Mouse (Mus musculus) lung, adult 18-20 months (tissue): ENCODE measurements around the gene Fam184b.
"Not testable (repeated sequence)": the region's sequence is repeated elsewhere in the genome, so short reads cannot be mapped to it uniquely, and the experiment has no call there.

Experiments used
- DNase-seq, 2 experiments: peaks; one replicate each; pipeline ENCODE4 v3.0.0; 2022; ENCODE audit warnings: mixed read lengths in 2 of 2

Gene Fam184b

DNA sequence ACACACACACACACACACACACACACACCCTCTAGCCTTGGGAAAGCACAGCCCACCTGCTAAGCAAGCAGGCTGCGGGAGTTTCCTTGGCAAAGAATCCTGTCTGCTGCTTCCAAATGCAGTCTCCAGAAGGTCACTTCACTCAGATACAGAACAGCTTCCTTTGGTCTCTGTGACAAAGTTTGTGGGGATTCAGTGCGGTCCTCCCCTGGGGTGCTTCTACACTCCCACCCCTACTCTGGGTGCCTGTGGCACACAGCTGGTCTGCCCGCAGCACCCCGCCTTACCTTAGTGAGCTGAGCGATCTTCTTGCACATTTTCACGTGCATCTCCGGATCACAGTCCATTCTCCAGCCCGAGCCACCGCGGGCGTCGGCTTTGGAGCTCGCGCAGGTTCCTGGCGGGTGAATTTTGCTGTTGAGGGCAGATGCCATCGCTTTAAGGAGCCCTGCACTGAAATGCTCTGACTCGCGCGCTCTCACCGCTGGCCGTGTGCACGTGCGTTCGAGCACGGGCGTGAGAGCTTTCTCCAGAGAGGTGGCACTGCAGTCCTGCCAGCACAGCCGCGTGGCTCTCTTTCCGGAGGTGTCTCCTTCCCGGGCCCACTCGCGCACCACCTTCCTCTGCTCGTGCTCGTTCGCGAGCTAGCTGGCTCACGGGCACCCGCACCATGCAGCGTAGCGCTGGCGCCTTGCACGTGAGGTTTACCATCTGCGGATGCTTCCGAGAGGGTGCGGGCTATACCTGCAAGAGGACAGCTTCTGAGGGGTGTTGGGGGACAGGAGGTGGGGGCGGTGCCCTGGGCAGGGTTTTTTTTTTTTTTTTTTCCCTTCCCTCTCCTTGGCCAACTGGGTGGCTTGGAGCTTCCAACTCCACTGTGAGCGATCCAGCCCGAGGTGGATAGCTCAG lies at the start of gene Fam184b:
Fam184b (minus strand) TSS at position 809 of the 909 bp plus-strand sequence.
- DNase-seq: peak; percentile 42 to 45

DNA sequence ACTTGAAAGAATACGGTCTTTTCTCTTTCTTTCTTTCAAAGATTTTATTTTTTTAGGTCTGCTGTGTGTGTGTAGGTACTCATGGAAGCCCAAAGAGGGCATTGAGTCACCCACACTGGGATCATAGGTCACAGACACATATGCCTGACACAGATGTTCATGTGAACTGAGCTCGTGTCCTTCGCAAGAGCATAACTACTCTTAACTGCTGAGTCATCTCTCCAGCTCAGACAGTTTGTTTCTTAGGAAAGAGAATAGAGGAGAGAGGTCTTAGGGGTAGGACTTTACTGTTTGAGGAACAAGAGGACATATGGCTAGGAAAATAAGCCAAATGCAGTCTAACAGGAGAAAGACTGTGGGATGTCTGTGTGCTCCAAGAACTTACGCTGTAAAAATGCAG lies 49.7 kb upstream of the Fam184b start:
- no peak for DNase-seq

DNA sequence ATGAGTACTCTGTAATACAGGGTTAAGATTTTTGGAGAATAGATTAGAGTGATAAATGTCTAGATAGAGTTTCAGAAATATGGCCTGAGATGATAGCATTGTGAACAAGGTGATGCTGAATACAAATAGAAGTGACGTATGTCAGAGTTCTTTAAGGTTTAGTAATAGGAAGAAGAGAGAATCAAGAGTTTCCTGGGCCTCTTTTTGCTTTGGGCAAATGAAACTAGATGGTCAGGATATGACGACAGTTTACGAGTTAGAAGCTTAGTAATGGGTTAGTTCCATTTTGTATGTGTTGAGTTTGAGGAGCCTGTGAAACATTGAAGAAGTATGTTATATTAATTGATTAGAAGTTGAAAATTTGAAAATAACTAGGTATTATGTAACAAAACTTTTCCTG lies 46.8 kb upstream of the Fam184b start:
- no peak for DNase-seq

DNA sequence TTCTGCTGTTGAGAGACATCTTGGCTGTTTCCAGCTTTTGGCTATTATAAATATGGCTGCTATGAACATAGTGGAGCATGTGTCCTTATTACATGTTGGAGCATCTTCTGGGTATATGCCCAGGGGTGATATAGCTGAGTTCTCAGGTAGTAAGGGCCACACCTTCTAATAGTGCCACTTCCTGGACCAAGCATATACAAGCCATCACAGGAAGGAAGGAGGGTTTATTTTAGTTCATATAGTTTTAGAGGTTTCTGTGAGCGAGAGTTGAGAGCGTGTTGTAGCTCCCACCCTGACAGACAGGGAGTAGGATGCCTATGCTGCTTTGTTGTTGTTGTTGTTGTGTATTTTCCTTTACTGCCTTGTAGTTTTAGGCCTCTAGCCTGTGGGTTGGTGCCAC lies 45.8 kb upstream of the Fam184b start:
- DNase-seq: no peak

DNA sequence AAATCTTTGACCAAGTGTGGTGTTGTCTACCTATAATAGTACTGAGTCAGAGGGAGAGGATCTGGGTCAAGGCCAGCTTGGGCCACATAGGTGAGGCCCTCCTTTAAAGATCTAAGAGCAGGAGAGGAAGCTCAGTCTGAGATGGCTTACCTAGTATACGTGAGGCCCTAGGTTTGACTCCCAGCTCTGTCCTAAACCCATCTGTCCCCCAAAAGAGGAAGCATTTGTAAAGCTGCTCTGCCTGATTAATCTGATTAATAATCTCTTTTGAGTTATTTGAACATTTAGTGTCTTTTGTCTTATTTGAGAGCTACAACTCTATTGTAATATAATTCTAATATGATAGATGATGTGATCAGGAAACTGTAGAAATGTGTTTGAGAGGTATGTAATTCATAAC lies 44.0 kb upstream of the Fam184b start:
- no peak for DNase-seq

DNA sequence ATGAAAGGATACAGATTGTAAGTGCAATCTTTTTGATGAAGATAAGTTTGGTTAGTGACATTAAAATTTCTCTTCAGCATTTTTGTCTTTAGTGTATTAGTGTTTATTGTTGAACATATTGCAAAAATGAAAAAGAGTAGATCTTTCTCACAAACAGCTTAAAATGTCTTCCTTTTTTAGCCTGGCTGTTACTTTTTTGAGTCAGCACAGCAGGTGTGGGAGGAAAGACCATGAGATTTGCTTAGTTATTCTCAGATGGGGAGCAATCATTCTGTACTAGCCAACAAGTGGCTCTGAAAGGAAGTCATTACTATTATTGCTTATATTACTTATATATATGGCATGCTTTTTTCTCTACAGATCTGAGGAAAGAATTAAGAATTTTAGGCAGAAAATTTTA lies 40.5 kb upstream of the Fam184b start:
- DNase-seq: no peak

DNA sequence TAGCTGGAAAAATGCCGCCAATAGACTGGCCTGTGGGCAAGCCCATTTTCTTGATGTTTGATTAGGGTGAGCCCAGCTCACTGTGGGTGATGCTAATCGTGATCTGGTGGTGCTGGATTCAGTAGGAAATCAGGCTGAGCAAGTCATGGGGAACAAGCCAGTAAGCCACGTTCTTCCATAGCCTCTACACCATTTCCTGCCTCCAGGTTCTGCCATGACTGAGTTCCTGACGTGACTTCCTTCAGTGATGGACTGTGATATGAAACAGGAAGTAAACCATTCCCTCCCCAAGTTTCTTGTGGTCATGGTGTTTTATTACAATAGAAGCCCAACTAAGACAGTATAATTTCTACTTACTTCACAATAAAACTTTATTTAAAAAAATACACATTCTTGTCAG lies 38.2 kb upstream of the Fam184b start:
- DNase-seq: no peak

DNA sequence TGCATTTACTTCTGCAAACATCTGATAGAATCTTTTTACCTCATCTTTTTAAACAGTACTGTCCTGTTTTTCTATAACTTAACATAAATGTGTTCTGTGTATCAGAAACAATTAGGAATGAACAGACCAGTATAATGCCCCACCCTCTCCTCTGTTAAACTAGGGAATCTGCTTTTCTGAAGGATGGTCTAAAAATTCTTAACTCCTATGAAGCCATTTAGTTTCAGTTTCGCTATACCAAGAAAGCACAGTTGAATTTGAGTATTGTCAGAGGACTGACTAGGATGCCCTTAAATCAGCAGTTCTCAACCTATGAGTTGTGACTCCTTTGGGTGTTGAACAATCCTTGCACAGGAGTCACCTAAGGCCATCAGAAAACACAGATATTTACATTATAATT lies 35.6 kb upstream of the Fam184b start:
- DNase-seq: no peak

DNA sequence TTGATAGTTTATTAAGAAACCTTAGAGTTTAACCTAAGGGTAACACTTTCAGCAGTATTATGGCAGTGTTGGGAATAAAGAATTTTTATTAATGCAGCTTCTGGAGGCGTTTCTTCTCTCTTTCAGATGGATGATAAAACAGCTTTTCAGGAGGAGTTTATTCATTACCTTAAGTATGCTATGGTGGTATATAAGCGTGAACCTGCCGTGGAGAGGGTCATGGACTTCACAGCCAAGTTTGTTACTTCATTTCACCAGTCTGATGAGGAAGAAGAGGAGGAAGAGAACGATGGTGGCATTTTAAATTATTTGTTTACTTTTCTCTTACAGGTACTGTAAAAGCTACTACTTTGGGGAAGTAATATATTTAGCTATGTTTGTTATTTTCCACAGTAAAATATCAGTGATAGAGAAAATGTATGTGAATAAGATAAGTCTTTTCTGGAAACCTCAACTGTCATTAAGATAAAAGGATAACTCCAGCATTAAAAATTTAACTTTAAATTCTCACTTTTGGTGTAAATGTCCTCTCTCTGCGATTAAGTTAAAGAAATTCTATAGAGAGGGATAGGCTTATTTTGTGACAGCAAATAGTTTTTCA lies 31.6 kb upstream of the Fam184b start:
- DNase-seq: no peak

DNA sequence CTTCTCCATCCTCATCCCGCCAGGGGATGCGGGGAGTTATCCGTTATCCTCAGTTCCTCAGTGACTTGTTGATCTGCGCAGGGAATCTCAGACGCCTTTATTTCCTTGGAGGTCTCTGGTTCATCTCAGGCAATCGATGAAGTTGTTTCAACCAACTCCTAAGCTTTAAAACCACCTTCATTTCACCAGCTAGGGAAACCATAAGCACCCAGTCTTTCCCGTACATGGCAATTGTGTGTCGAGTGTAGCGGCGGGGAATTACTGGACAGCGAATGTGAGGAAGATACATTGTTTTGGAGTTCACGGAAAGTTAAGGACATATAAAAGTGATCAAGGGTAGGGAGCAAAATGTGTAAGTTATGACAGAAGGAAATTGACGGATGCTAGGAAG lies 30.9 kb upstream of the Fam184b start:
- DNase-seq: no peak

DNA sequence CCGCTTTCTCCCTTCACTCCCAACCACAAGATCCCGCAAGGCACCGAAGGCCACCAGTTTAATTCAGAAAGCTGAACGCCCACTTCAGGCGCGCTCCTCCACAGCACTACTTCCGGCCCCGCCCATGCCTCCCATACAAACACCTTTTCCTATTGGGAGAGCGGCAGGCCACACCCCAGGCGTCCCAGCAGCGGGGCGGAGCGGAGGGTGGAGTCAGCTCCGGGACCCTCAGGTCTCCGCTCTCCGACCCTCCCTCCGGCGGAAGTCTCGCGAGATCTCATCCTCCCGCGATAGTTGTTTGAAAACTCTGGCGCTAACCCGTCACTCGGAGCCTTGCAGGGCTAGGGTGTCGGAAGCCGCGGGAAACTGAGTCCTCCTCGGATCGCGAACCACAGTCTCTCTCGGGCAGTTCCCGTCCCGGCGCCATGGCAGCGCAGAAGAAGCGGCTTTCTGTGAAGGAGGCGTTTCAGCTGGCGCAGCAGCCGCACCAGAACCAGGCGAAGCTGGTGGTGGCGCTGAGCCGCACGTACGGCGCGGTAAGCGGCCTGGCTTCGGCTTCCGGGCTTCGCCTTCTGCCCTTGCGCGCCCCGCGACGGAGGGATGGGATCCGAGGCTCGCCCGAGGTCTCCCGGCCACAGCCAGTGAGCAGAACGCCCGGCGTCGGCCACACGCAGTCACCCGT lies 30.3 kb upstream of the Fam184b start, which contains the start of gene Ncapg:
Ncapg (plus strand) TSS at position 322 of the 682 bp plus-strand sequence.
- DNase-seq: peak; percentile 99

DNA sequence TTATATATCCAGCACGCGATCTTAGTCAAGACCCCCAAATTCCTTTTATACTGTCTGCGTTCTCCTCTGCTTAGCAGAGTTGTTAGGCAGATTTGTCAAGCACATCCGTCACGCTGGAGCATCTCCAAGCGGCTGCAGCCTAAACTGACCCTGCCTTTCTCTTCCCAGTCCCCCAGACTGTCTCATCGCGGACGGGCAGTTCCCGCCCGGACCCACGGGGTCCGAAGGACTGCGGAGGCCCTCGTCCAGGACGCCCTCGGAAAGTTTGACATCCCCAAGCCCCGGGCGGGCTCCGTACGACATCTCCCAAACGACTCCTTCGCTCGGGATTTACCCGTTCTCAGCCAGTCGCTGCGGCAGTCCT lies 29.8 kb upstream of the Fam184b start:
- no peak for DNase-seq

DNA sequence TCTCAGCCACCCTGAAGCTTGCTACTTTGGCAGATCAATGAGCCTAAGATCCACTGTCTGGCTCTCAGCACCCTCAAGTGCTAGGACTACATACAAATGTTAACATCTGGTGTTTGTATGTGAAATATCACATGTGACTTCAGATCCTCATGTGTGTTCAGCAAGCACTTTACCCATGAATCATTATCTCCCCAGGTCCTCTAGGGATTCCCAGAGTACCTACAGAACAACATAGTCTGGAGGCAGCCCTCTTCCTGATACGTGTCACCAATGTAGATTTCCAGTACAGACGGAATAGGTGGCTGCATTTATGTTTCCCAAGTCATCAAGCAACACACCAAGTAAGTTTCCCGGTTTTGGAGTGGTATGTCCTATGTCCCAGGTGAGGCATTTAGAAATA lies 29.4 kb upstream of the Fam184b start:
- DNase-seq: no peak

DNA sequence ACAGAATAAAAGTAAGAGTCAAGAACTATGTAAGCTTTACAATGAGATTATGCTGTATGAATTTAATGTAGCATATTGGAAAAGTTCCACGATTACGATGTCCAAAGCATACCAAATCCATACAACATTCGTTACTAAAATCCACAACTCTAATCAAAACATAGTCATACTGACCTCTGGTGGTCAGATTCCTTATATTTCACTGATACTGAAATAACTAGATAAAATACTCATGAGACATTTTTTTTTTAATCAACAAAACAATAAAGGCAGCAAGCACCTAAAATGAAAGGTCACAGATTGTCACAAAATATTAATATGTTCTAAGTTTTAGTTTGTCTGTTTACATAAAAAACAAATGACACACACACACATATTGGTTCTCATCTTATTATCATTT lies 28.9 kb upstream of the Fam184b start:
- no peak for DNase-seq

DNA sequence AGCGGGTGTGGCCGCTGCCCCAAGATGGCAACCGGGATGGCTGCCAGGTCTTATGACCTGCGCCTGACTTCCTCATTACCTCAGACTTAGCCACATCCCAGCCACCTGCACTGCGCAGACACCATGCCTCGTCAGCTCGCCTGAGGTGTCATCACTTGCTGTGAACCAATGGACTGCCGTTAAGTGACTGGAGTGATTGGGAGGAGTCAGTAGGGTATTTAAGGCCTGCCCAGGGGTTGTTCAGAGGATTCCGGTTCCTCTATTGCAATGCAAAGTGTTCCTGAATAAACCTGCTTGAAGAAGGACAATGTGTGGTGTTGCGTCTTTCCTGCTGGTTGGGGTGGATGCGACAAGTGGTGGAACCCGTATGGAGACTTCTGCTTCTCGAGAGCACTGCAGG lies 19.0 kb upstream of the Fam184b start:
- not testable (repeated sequence) for DNase-seq

DNA sequence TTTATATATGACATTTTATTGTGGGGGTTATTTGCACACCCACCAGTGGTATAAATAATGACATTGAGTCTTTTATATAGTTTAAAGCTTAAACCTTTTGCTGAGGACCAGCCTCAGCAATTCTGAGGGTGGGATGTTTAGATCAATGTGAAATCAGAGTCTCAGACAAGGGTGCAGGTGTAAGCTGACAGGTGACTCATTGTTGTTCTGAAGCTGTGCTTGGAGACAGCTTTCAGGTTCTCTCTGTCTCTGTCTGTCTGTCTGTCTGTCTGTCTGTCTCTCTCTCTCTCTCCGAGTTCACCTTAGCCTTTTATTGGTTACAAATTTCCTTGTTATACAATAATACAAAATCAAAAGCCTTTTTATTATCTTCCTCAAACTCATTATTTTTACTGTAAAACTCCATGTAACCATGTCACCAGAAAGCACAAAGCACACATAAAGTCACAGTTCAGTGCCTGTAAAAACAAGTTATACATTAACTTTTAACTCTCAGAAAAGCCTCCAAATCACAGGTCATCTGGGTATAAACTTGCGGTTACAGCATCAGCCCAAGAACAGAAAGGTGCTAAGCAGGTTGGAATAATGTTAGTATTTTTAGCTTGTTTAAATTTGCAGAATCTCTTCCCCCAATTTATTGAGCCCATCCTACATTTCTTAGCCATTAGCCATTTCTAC lies 11.8 kb upstream of the Fam184b start:
- no peak for DNase-seq

DNA sequence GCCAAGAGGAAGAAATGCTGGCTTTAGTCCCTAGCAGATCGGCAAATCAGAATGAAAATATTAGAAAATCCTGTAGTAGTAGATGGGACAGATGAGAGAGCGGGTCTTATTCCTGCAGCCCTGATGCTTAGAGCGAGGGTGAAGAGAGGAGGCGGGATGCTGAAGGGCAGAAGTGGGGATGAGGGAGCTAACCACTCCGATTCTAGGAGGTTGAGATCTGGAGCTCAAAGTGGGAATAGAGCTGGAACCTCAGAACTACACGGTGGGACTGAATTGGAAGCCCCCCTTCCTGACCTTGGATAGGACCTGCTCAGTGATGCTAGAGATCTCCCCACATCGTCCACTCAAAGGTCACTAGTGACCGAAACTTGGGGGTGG lies 290 bp upstream of the Fam184b start:
- no peak for DNase-seq

DNA sequence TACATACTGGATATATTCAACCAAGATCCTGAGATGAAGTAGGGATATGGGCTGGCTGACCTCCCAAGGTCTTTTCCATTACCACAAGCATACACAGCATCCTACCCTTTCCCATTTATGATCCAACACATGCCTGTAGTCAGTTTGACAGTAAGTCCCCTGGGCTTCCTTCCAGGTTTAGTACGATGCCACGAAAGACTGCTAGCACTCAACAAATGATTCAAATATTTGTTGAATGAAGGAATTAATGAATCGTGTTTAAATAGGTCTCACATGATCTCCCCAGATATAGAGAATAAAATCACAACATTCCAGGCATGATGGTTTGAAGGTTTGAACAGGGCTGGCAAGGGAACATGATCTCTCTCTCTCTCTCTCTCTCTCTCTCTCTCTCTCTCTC lies 1.0 kb downstream of the Fam184b start:
- DNase-seq: no peak

DNA sequence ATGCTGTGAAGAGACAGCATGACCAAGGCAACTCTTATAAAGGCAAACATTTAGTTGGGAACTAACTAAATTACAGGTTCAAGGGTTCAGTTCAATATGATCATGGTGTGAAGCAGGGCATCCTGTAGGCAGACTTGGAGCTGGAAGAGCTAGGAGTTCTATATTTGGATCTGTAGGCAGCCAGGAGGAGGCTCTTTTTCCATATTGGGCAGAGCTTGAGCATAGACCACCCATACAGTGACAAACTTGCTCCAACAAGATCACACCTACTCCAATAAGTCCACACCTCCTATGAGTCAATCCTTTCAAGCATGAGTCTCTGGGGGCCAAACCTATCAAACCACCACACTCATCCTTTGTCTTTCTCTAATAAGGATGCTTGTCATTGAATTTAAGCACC lies 9.9 kb downstream of the Fam184b start:
- DNase-seq: no peak

DNA sequence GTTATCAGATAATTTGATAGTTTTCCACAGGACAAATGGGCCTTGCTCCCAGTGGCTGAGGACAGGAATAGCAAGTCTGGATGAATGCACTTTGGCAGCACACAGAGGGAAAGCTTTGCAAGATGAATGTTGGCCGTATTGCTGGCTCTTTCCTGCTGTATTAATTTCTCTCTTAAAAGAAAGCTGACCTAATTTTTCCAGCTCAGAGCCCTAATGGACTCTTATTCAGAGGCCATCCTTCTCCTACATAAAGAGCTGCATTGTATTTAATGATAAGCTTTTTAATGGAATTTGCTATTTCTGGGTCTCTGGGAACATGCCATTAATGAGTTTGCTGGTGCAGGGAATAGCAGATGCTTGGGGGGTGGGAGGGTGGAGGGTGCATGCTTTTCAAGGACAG lies 11.6 kb downstream of the Fam184b start:
- DNase-seq: no peak

DNA sequence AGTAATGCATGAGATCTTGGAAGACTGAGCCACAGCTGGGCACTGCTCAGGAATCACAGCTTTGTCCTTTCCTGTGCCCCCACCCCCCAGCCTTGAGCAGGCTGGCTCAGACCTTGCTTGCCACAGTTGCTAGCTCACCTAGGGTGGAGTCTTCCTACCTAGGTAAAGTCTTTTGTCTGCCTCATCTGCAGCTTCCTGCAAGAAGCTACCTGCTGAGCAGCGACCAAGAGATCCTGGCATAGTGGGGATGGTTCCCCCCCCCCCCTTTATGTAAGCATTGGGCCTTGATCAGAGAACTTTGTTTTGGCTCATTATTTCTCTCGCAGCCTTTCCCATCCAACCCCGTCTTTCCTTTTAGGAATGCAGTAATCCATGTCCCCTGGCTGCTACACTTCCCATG lies 17.9 kb downstream of the Fam184b start:
- no peak for DNase-seq

DNA sequence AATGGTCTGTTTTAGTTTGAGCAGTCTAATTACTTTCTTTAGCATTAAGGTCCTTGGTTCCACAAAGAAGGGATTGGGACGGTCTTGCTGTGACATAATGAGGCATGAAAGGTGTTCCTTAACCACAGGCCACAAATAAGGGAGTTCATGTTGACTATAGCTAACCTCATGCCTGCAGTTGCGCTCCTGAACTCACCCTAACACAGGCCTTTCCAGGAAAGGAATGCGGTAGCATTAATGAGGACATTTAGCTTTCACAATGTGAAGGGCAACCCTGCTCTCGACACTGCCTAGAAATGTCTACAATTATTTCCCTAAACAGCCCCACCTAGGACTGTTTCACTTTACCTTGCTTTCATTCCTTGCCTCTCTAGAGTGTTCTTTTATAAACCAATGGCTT lies 40.4 kb downstream of the Fam184b start:
- DNase-seq: peak; percentile 20 to 49

DNA sequence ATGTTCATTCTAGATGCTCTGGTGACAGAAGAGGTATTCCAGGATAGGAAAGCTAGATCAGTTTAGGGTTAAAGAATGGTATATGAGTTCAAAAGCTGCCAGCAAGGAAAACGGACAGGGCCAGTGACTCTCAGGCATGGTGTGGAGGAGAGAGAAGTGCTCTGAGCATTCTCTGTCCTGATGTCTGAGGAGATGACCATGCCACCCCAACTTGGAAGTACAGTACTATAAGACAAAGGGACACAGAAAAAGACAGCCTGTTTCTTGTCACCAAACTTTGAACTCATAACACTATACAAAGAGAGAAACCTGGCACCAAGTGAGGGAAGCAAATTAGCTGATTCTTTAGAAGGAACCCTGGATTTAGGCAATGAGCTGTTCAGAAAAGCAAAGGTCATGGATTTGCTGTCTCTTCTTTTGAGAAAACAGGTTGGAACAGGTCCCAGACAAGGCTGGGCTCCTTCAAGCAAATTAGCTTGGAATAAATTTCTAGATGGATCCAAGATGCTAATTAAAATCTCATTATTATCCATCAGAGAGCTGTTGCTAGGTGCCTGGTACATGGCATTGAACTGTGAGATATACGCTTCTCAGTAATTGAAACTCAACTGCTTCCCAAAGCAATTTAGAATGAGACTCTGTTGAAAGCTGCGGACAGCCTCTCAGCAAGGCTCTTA lies 43.9 kb downstream of the Fam184b start:
- no peak for DNase-seq
